Mouse (Mus musculus) heart, postnatal 0 days (tissue): ENCODE measurements around the gene Dnajb12.

Source experiments
- CTCF ChIP-seq: IDR thresholded peaks from 2 replicates; pipeline ENCODE4 v1.5.1; 2016; ENCODE audit warnings: antibody characterized with exemption, control low read depth, low read depth
- EP300 ChIP-seq: IDR thresholded peaks from 2 replicates; pipeline ENCODE4 v1.6.1; 2016; ENCODE audit warnings: antibody characterized with exemption, low read depth

GRCm38 (mm10) chr10:59938662-59939061 lies 59.3 kb downstream of the Dnajb12 start:
- TF ChIP-seq CTCF (no peak), EP300 (no peak)
